Mouse (Mus musculus) lung, embryonic 16.5 days (tissue): ENCODE measurements around the gene Map3k10. TPM values are rescaled to one million over a fixed set of nuclear protein-coding genes. Genes with fewer than 3 reads are reported as not detected.

ENCODE experiments used
- ATAC-seq: fragments of 200-750 bp; cut with Nextera tagmentation; 2 replicates; pipeline ENCODE4 v1.8.0; 2017; ENCODE audit warnings: low read depth, mild to moderate bottlenecking, moderate library complexity
- H3K27ac ChIP-seq: fragments of 300-500 bp; sonication (generic); 2 replicates; pipeline ENCODE4 v1.5.1; 2014; ENCODE audit warnings: mild to moderate bottlenecking, control low read depth, low read length
- H3K27me3 ChIP-seq: fragments of 300-500 bp; sonication (generic); 2 replicates; pipeline ENCODE4 v1.6.1; 2014; ENCODE audit warnings: low read depth, low read length, mixed read lengths; ENCODE audit not compliant: control insufficient read depth, insufficient read depth
- H3K36me3 ChIP-seq: fragments of 300-500 bp; sonication (generic); 2 replicates; pipeline ENCODE4 v1.6.1; 2014; ENCODE audit warnings: low read length; ENCODE audit not compliant: control insufficient read depth, insufficient read depth
- H3K4me1 ChIP-seq: fragments of 300-500 bp; sonication (generic); replicated peaks from 2 replicates; pipeline ENCODE4 v1.6.1; 2014; ENCODE audit warnings: low read length, mixed read lengths; ENCODE audit not compliant: control insufficient read depth, insufficient read depth
- H3K4me2 ChIP-seq: fragments of 300-500 bp; sonication (generic); 2 replicates; pipeline ENCODE4 v1.6.1; 2014; ENCODE audit warnings: low read depth, low read length, control low read depth
- H3K4me3 ChIP-seq: fragments of 300-500 bp; sonication (generic); 2 replicates; pipeline ENCODE4 v1.5.1; 2014; ENCODE audit warnings: mild to moderate bottlenecking, low read length, control low read depth
- H3K9ac ChIP-seq: fragments of 300-500 bp; sonication (generic); 2 replicates; pipeline ENCODE4 v1.6.1; 2014; ENCODE audit warnings: low read length, control low read depth
- H3K9me3 ChIP-seq: fragments of 300-500 bp; sonication (generic); 2 replicates; pipeline ENCODE4 v1.6.1; 2016; ENCODE audit warnings: low read length; ENCODE audit not compliant: control insufficient read depth
- WGBS: fragments of 180-500 bp; shearing (Covaris S2); extraction: QIAGEN DNeasy Blood & Tissue Kit; methylation state at CpG from one replicate; pipeline ENCODE4 v1.1.7; 2014; 5-methylcytosine and 5-hydroxymethylcytosine counted together
- polyA plus RNA-seq: library from polyadenylated mRNA; unstranded; fragments of >200 nt; fragmentation: Nextera tagmentation; extraction: Ambion mirVana; gene quantifications from 2 replicates; pipeline ENCODE4 v1.2.1, GENCODE M21; 2015

Map3k10 gene
- polyA plus RNA-seq, 1 experiment from 2014 or later = 5.0 TPM

GRCm38 (mm10) chr7:27607580-27607979, 66.8 kb downstream of the Map3k10 start:
- Histone ChIP-seq H3K9me3 (no peaks in the 10 kb centered on the region), H3K4me2 (no peak overlapping the region), H3K4me1 (peaks cover 30% of the 10 kb centered on the region), H3K27me3 (no peaks in the 10 kb centered on the region), H3K27ac (no peak overlapping the region), H3K36me3 (peaks cover 8% of the 10 kb centered on the region; the same call in 1 of the 2 replicates), H3K4me3 (no peak overlapping the region), H3K9ac (no peak overlapping the region)
- WGBS = 47% methylated on average over 5 of the region's 5 CpGs
- ATAC-seq = no peak

GRCm38 (mm10) chr7:27606481-27607254, 67.7 kb downstream of the Map3k10 start:
- 48% methylated on average over 10 of the region's 10 CpGs for WGBS
- Histone ChIP-seq H3K36me3 (peaks cover 8% of the 10 kb centered on the region; the same call in 1 of the 2 replicates), H3K9ac (peak overlapping the region; percentile 43; the same call in 1 of the 2 replicates), H3K4me2 (peak overlapping the region; percentile 13), H3K9me3 (no peaks in the 10 kb centered on the region), H3K27ac (peak overlapping the region; percentile 19; the same call in 1 of the 2 replicates), H3K4me1 (peaks cover 39% of the 10 kb centered on the region), H3K4me3 (no peak overlapping the region), H3K27me3 (no peaks in the 10 kb centered on the region)
- ATAC-seq = peak; percentile 17; the same call in 1 of the 2 replicates

Other genes with a start within 250 kb of the Map3k10 start
- gene Sptbn4, start 226.9 kb downstream of the Map3k10 start, polyA plus RNA-seq = 0.29 and 0.41 TPM in 2 replicates
- gene Blvrb, start 226.6 kb downstream of the Map3k10 start, polyA plus RNA-seq = 58.3 and 75.9 TPM in 2 replicates
- gene Sertad3, start 200.8 kb downstream of the Map3k10 start, polyA plus RNA-seq = 28.4 and 30.7 TPM in 2 replicates
- 55.6 and 57.3 TPM in 2 replicates for gene Sertad1, start 187.7 kb downstream of the Map3k10 start, polyA plus RNA-seq
- gene Prx, start 175.3 kb downstream of the Map3k10 start, polyA plus RNA-seq = 13.0 and 13.6 TPM in 2 replicates
- 0.72 and 1.1 TPM in 2 replicates for gene Hipk4, start 151.3 kb downstream of the Map3k10 start, polyA plus RNA-seq
- gene Pld3, start 121.4 kb downstream of the Map3k10 start, polyA plus RNA-seq = 85.6 and 95.6 TPM in 2 replicates
- gene 2310022A10Rik, start 121.4 kb downstream of the Map3k10 start, polyA plus RNA-seq = 22.8 and 24.9 TPM in 2 replicates
- 89.4 and 93.0 TPM in 2 replicates for gene Akt2, start 83.0 kb downstream of the Map3k10 start, polyA plus RNA-seq
- gene Ttc9b, start 20.7 kb downstream of the Map3k10 start, polyA plus RNA-seq = 0.29 and 0.40 TPM in 2 replicates
- 4.4 and 6.4 TPM in 2 replicates for gene Zfp607b, start 14.7 kb upstream of the Map3k10 start, polyA plus RNA-seq
- gene Zfp60, start 56.8 kb upstream of the Map3k10 start, polyA plus RNA-seq = 31.8 and 34.2 TPM in 2 replicates
- 2.3 and 2.4 TPM in 2 replicates for gene Zfp626, start 132.6 kb upstream of the Map3k10 start, polyA plus RNA-seq
- gene Zfp59, start 164.0 kb upstream of the Map3k10 start, polyA plus RNA-seq = 8.4 TPM in 2 replicates
- 3.6 and 4.2 TPM in 2 replicates for gene Zfp607a, start 182.9 kb upstream of the Map3k10 start, polyA plus RNA-seq